Mouse (Mus musculus): ENCODE measurements around the gene Pdhb.

The Pdhb gene

GRCm38 (mm10) chr14:8172507-8173410, at the start of gene Pdhb:
TSS of gene Pdhb (minus strand) at chr14:8173025.
- peak; percentile 98 for DNase-seq (ENCODE audit: low read depth)

GRCm38 (mm10) chr14:8222561-8222960, 49.7 kb upstream of the Pdhb start:
- no peak for DNase-seq (ENCODE audit: low read depth)

- no peak for DNase-seq (ENCODE audit: low read depth)
Observed at GRCm38 (mm10) chr14:8220912-8221311, 48.1 kb upstream of the Pdhb start.

- peak; percentile 29 for DNase-seq (ENCODE audit: low read depth)
Observed at GRCm38 (mm10) chr14:8220306-8220705, 47.5 kb upstream of the Pdhb start.

GRCm38 (mm10) chr14:8219876-8220275, 47.1 kb upstream of the Pdhb start:
- DNase-seq (ENCODE audit: low read depth), result no peak

- DNase-seq (ENCODE audit: low read depth), result no peak
Observed at GRCm38 (mm10) chr14:8218730-8219380, 46.0 kb upstream of the Pdhb start.

- no peak for DNase-seq (ENCODE audit: low read depth)
Observed at GRCm38 (mm10) chr14:8218238-8218637, 45.4 kb upstream of the Pdhb start.

- DNase-seq (ENCODE audit: low read depth), result no peak
Observed at GRCm38 (mm10) chr14:8216100-8216499, 43.3 kb upstream of the Pdhb start.

- DNase-seq (ENCODE audit: low read depth), result peak; percentile 25
Observed at GRCm38 (mm10) chr14:8215208-8215778, 42.5 kb upstream of the Pdhb start.

- DNase-seq (ENCODE audit: low read depth), result peak; percentile 34
Observed at GRCm38 (mm10) chr14:8214299-8215207, 41.7 kb upstream of the Pdhb start.

GRCm38 (mm10) chr14:8213803-8214224, 41.0 kb upstream of the Pdhb start, which contains the start of gene Kctd6:
TSS of gene Kctd6 (plus strand) at chr14:8214140.
- DNase-seq (ENCODE audit: low read depth), result peak; percentile 80

GRCm38 (mm10) chr14:8212996-8213395, 40.2 kb upstream of the Pdhb start:
- no peak for DNase-seq (ENCODE audit: low read depth)

- DNase-seq (ENCODE audit: low read depth), result no peak
Observed at GRCm38 (mm10) chr14:8209896-8210295, 37.1 kb upstream of the Pdhb start.

GRCm38 (mm10) chr14:8208876-8209275, 36.1 kb upstream of the Pdhb start:
- DNase-seq (ENCODE audit: low read depth), result no peak

GRCm38 (mm10) chr14:8207543-8207942, 34.7 kb upstream of the Pdhb start:
- no peak for DNase-seq (ENCODE audit: low read depth)

GRCm38 (mm10) chr14:8207105-8207504, 34.3 kb upstream of the Pdhb start:
- no peak for DNase-seq (ENCODE audit: low read depth)

- no peak for DNase-seq (ENCODE audit: low read depth)
Observed at GRCm38 (mm10) chr14:8206179-8206910, 33.5 kb upstream of the Pdhb start.

GRCm38 (mm10) chr14:8201715-8202114, 28.9 kb upstream of the Pdhb start:
- DNase-seq (ENCODE audit: low read depth), result no peak

GRCm38 (mm10) chr14:8200769-8201168, 27.9 kb upstream of the Pdhb start:
- no peak for DNase-seq (ENCODE audit: low read depth)

- DNase-seq (ENCODE audit: low read depth), result no peak
Observed at GRCm38 (mm10) chr14:8192727-8193126, 19.9 kb upstream of the Pdhb start.

GRCm38 (mm10) chr14:8191331-8191965, 18.6 kb upstream of the Pdhb start:
- no peak for DNase-seq (ENCODE audit: low read depth)
